Mouse (Mus musculus) ES-E14 (cell line): ENCODE measurements around the gene Ripor2. TPM values are rescaled to one million over a fixed set of nuclear protein-coding genes. Genes with fewer than 3 reads are reported as not detected.

ENCODE experiments used
- DNase-seq: peaks from one replicate; pipeline ENCODE4 v3.0.0-alpha.2; 2013; ENCODE audit warnings: low read depth, low spot score
- H3K27ac ChIP-seq: 2 replicates; pipeline ENCODE4 v1.5.1; 2012; ENCODE audit warnings: low read depth, mild to moderate bottlenecking, low read length, moderate library complexity, mixed read lengths; ENCODE audit not compliant: poor library complexity, insufficient read depth, severe bottlenecking
- H3K36me3 ChIP-seq: 2 replicates; pipeline ENCODE4 v1.6.1; 2012; ENCODE audit warnings: mild to moderate bottlenecking, low read length, moderate library complexity, mixed read lengths; ENCODE audit not compliant: control insufficient read depth, poor library complexity, insufficient read depth, severe bottlenecking
- H3K4me1 ChIP-seq, 2 experiments: fragments of 150-350 bp in 1 of 2; sonication (generic) in 1 of 2; 2 replicates each; pipeline ENCODE4 v1.6.1; 2012; ENCODE audit warnings: low read length in 2 of 2, mild to moderate bottlenecking in 1 of 2, mixed read lengths in 1 of 2; ENCODE audit not compliant: control insufficient read depth in 2 of 2, insufficient read depth in 2 of 2, poor library complexity in 1 of 2
- H3K4me3 ChIP-seq, 2 experiments: fragments of 150-350 bp in 1 of 2; sonication (generic) in 1 of 2; 2 replicates each; pipeline ENCODE4 v1.5.1; 2012; ENCODE audit warnings: low read length in 2 of 2, low read depth in 1 of 2, mild to moderate bottlenecking in 1 of 2, mixed read lengths in 1 of 2; ENCODE audit not compliant: insufficient read depth in 1 of 2, poor library complexity in 1 of 2, severe bottlenecking in 1 of 2
- H3K9ac ChIP-seq: 2 replicates; pipeline ENCODE4 v1.6.1; 2012; ENCODE audit warnings: low read depth, mild to moderate bottlenecking, low read length, mixed read lengths; ENCODE audit not compliant: poor library complexity, insufficient read depth, severe bottlenecking
- H3K9me3 ChIP-seq: fragments of 150-350 bp; sonication (generic); 2 replicates; pipeline ENCODE4 v1.6.1; 2012; ENCODE audit warnings: low read depth, mild to moderate bottlenecking, low read length; ENCODE audit not compliant: control insufficient read depth, insufficient read depth
- CHD2 ChIP-seq: IDR thresholded peaks from 2 replicates; pipeline ENCODE4 v1.6.1; 2014; ENCODE audit warnings: mild to moderate bottlenecking, low read depth, low read length, inconsistent platforms
- HCFC1 ChIP-seq: IDR thresholded peaks from 2 replicates; pipeline ENCODE4 v1.6.1; 2012; ENCODE audit warnings: low read length, inconsistent platforms, borderline replicate concordance; ENCODE audit not compliant: insufficient read depth
- MAFK ChIP-seq: IDR thresholded peaks from 2 replicates; pipeline ENCODE4 v1.6.1; 2014; ENCODE audit warnings: mild to moderate bottlenecking, low read depth, low read length, inconsistent platforms; ENCODE audit not compliant: insufficient read depth
- ZC3H11A ChIP-seq: IDR thresholded peaks from 2 replicates; pipeline ENCODE4 v1.6.1; 2012; ENCODE audit warnings: low read depth, mild to moderate bottlenecking, inconsistent platforms, low read length, borderline replicate concordance
- ZNF384 ChIP-seq: IDR thresholded peaks from 2 replicates; pipeline ENCODE4 v1.6.1; 2012; ENCODE audit warnings: low read depth, low read length, inconsistent platforms
- in situ Hi-C, 2 experiments: fragments of 600-800 bp; cut with MboI; formaldehyde crosslinking; loops; one replicate each; pipeline ENCODE4 v1.15.1; 2025; ENCODE audit warnings: low sequenced_read_pairs in 2 of 2, inconsistent platforms in 1 of 2; ENCODE audit not compliant: unreplicated experiment in 2 of 2
- total RNA-seq: library from RNA; depleted of rRNA; stranded (reverse); fragments of 300-350 nt; gene quantifications from 2 replicates; pipeline ENCODE4 v1.2.3, GENCODE M21; 2012

Ripor2 gene
- total RNA-seq, 1 experiment = 0.71 TPM

DNA sequence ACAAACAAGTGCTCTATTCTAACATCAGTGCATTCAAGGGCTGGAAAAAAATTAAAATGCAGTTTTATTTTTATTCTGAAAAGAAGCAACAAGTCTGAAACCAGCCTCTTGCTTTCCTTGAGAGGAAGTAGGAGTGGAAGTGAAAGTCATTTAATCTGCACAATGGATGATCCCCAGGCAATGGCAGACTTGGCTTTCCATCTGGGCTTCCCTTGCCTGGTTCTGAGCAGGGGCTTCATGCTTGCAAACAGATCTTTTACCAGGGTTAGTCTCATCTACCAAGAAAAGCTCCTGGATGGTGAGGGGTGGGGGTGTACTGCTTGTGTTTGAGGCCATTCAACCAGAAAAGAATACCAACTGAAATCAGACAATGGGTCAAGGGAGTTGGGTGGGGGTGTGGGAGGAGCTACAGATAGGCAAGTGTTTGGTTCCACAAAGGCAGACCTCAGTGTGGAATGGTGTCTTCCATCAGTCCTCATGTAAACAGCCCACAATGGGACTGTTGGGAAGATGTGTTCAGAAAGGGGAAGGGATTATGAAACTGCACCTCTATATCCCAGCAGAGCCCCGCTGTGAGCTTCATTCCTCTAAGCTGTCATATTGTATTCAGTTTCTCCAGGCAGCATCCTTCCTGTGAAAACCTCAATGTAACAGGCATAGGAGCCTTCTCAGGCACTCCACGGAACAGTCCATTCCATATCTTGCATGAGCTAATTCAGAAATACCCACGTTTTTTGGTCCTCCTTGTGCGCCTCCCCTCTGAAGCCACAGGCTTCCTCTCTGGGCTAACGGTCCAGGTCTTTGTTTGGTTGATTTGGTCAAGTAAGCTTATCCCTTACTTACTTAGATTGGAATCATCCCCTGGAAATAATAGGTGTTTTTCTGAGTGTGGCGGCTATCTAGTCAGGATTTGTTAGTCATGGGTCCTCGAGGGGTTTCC lies 59.8 kb downstream of the Ripor2 start:
- no peak overlapping the region for H3K4me3 ChIP-seq
- in situ Hi-C loops = no loop called here
- no peaks in the 10 kb centered on the region for H3K9me3 ChIP-seq
- no peak overlapping the region for H3K9ac ChIP-seq
- H3K27ac ChIP-seq = no peak overlapping the region
- no peak for DNase-seq
- H3K4me1 ChIP-seq = peaks cover 0 to 8% of the 10 kb centered on the region in 2 experiments; a peak in 2 of 4 replicates
- no peaks in the 10 kb centered on the region for H3K36me3 ChIP-seq
- no peak for TF ChIP-seq HCFC1
- TF ChIP-seq CHD2 = no peak
- TF ChIP-seq ZC3H11A = no peak
- no peak for TF ChIP-seq ZNF384
- TF ChIP-seq MAFK = no peak

DNA sequence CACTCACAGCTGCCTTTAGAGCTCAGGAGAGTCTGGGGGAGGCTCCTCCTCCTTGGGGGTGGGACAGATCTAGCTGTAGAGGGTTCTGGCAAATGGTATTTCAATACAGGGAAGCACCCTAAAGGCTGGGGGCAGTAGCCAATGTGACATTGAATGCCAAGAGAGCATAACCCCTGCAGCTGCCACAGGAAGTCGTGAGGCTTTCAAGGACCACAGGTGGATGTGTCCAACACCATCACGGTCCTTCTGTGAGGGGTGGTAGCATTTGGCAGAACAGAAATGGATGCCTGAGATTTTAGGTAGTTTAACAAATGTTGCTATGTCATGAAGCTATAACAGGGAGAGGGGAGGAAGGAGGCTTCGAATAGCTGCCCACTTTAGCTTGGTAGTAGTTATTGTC lies 63.2 kb downstream of the Ripor2 start:
- Histone ChIP-seq H3K4me1 (peaks cover 0 to 5% of the 10 kb centered on the region in 2 experiments; a peak in 2 of 4 replicates), H3K9me3 (no peaks in the 10 kb centered on the region), H3K27ac (no peak overlapping the region), H3K4me3 (no peak overlapping the region), H3K9ac (no peak overlapping the region), H3K36me3 (no peaks in the 10 kb centered on the region)
- in situ Hi-C loops = no loop called here
- no peak for DNase-seq
- TF ChIP-seq CHD2 (no peak), ZC3H11A (no peak), ZNF384 (no peak), HCFC1 (no peak), MAFK (no peak)

DNA sequence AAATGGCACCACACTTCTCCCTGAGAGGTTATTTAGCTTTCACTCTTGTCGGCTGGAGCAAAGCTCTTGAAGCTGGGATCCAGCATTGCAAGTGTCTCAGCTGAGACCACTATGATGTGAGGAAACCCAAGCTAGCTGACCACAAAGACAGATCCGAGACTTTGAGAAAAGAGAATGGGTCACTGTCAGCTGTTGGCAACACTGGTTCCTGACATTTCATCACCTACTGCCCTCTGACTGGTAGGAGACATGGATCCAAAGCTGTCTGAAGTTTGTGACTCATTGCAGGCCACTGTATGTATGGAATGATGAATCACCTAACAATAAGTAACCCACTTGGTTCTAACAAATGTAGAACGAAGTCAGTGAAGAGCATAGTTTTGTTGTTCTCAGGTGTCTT lies 64.3 kb downstream of the Ripor2 start:
- no peaks in the 10 kb centered on the region for H3K36me3 ChIP-seq
- no peak overlapping the region for H3K4me3 ChIP-seq
- no peak overlapping the region for H3K9ac ChIP-seq
- H3K4me1 ChIP-seq = peaks cover 0 to 5% of the 10 kb centered on the region in 2 experiments; a peak in 2 of 4 replicates
- in situ Hi-C loops = no loop called here
- H3K27ac ChIP-seq = no peak overlapping the region
- DNase-seq = no peak
- no peak for TF ChIP-seq HCFC1
- TF ChIP-seq CHD2 = no peak
- no peak for TF ChIP-seq ZC3H11A
- TF ChIP-seq ZNF384 = no peak
- no peak for TF ChIP-seq MAFK
- no peaks in the 10 kb centered on the region for H3K9me3 ChIP-seq

DNA sequence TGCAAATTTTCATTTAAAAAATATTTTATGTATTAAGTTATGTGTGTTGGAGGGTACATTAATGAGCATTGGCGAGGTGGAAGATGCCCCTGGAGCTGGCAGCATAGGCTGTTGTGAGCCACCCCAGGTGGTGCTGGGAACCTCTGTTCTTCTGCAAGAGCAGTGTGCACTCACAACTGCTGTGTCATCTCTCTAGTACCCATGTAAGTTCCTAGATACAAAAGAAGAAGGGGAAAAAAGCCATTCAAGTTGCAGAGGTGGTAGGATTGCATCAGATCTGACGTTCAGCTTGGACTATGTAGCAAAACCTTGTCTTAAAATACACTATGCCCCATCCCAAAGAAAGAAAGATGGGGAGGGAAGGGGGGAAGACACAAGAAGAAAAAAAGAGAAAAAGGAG lies 65.5 kb downstream of the Ripor2 start:
- no peak overlapping the region for H3K27ac ChIP-seq
- H3K4me3 ChIP-seq = no peak overlapping the region
- in situ Hi-C loops = no loop called here
- DNase-seq = no peak
- H3K9ac ChIP-seq = no peak overlapping the region
- no peak for TF ChIP-seq CHD2
- H3K9me3 ChIP-seq = no peaks in the 10 kb centered on the region
- H3K36me3 ChIP-seq = no peaks in the 10 kb centered on the region
- no peaks in the 10 kb centered on the region for H3K4me1 ChIP-seq
